Mouse (Mus musculus) ES-CJ7 (cell line): ENCODE measurements around the gene Cacnb3.

Source experiments
- DNase-seq: peaks from one replicate; pipeline ENCODE4 v3.0.0; 2011; ENCODE audit warnings: low read depth, low spot score

Gene Cacnb3

DNA sequence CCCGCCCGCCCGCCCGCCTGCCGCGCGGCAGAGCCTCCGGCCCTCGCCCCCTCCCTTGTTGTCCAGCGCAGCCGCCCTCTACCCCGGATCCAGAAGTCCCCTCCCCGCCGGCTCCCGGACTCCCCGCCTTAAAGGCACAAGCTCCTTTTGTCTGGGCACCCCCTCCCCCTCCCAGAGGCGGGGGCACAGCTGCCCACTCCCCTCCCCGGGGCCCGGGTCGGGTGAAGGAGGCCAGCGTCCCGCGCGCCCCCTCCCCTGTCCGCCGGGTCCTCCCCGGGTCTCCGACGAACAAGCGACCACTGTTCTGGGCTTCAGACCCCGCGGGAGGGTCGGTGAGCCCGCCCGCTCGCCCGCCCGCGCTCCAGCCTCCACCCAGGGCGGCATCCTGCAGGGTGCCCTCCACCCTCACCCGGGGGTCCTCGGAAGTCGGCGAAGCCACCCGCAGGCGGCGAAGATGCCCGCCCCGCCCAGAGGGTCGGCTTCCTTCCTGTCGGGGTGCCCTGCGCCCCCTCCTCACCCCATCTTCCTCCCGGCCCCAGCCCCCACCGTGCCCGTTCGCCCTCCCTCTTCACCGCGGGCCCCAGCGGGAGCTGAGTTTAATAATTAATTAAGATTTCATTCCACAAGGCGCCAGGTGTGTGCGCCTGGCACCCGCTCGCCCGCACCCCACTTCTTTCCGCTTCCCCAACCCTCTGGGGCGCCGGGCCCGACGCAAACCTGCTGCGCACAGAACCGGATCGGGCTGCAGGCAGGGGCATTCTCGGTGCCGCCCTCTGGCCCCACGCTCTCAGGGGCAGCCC, 21.1 kb upstream of the Cacnb3 start, which contains the start of gene Adcy6:
TSS of gene Adcy6 (minus strand) at position 746 of the 800 bp plus-strand sequence.
- DNase-seq, result no peak

DNA sequence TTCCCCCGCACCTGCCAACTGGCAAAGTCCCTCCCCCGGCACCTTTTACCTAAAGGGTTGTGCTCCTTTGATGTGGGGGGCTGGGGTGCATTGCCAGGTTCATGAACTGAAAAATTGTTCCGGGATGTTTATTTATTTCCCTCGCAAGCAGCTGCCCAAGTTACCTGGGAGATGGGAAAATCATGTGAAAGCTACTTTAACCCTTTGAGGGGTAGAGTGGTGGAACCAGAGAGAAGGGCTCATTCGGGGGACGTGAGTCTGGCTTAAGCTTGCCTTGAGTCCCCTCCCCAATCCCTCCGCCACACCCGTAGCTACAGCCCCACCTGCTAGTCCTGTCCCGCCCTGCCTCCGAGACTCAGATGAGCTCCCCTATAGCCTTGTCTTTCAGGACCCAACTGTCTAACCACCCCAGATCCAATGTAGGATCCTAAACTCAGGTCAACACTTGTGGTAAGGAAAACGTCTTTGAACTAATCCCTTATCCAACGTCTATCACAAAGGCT, 20.5 kb upstream of the Cacnb3 start:
- peak; percentile 64 for DNase-seq

DNA sequence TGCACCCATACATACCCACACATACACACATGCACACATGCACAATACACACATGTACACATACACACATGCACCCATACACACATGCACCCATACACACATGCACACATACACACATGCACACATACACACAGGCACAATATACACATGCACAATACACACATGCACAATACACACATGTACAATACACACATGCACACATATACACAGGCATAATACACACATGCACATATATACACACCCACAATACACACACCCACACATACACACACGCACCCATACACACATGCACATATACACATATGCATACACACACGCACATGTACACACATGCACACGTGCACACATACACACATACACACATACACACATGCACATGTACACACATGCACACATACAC, 18.4 kb upstream of the Cacnb3 start:
- no peak for DNase-seq

DNA sequence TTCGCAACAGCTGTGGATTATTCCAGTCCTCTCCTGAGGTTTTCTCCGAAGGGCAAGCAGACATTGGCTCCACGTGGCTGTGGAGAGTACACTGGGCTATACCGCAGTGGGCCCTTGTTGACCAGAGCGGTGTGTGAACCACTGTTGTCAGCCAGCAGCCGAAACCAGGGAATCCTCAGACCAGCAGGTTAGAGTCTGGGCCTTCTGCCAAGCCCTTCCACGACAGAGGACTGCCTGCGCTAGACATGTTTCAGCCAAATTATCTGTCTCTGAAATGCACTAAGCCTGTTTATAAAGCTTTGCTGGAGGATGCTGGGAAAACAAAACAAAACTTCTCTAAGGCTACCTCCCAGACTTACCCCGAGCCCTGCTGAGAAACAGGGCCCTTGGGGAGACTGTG, 16.1 kb upstream of the Cacnb3 start:
- no peak for DNase-seq

DNA sequence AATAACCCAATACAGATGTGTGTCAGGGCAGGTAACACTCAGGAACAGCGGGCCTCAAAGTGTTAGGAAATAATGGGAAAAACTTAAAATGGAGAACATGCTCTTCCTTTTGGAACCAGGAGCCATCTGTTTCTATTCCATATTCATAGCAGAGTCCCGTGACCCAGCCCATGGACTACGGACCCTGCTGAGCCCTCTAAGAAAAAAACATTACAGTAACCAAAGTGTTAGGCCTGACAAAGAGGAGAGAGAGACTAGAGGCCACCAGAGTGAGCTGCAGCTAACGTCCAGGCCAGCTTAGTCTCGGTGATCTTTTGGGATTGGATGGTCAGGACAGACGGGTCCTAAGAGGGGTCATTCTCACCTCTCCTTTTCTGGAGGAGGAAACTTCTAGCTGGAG, 15.7 kb upstream of the Cacnb3 start:
- no peak for DNase-seq

DNA sequence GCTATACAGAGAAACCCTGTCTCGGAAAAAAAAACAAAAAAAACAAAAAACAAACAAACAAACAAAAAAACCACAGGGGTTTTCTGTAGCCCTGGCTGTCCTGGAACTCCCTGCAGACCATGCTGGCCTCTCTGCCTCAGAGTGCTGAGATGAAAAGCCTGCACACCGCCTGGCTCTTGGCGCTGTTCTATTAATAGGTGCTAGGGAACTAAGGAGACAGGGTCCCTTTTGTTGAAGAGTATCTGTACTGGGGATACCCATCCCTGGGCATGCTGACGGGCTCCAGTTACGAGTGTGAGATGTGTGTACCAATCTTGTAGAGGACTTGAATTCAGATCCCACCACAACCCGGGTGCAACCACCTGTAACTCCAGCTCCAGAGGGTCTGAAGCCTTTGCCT, 14.9 kb upstream of the Cacnb3 start:
- DNase-seq, result no peak

DNA sequence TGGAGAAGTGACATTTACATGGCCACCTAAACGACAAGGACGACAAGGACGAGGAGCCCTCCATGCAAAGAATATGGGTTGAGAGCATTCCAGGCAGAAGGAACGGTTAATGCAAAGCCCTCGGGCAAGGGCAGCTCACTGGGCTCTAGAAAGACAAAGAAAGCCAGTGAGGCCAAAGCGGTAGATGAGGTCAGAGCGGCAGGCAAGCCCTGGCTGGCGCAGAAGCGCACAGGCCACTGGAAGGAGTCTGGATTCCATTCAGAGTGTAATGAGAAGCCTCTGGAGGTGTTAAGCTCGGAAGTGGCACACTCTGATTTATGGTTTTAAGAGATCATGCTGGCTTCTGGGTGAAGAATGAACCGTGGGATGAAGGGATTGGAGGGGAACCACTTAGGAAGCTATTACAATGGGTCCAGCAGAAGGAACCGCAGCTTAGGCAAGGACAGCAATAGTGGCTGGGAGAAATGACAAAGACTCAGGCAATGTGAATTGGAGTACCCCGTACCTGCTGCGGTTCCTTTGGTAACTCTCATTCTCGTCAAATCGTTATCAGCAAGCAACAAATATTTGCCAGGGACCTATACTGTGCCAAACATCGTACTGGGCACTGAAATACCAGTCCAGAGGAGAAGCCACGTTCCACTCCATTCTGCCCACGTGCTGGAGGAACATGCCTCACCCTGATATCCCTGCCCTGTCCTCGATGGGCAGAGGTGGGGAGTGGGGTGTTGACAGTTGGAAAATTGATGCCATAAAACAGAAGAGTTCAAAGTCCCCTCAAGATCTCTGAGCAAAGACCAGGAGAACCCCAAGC, 14.1 kb upstream of the Cacnb3 start:
- DNase-seq, result no peak

DNA sequence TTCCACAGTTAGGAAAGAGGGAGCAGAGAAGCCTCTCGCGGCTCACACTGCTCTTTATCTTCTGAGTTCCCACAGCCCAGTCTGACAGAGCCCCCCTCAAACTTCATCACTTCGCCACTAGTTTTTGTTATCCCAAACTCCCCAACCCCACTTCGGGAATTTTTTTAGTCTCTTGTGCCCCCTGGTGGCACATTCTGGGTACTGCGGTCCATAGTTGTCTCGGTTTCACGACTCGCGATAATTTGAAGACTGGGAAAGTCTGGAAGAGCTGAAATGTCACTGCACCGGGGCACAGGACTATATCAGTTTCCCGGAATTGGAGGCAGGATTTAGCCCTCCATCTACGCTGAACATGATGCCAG, 13.5 kb upstream of the Cacnb3 start:
- peak; percentile 76 for DNase-seq

DNA sequence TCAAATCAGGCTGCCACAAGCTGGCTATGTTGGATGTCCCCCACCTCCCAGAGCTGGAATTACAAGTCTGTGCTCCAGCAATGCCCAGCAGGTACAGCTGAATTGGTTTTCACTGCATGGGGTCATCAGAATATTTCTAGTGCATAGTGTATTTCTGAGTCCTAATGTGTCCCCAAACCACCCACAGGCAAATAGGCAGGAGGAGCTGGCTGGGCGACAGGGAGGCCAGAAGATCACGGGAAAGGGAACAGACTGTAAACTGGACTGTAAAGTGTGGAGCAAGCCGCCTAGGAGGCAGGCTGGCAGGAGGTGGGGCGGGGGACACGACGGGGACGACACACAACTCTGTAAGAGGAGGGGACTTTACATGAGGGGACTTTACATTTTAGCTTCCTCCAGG, 8.4 kb upstream of the Cacnb3 start:
- DNase-seq, result no peak

DNA sequence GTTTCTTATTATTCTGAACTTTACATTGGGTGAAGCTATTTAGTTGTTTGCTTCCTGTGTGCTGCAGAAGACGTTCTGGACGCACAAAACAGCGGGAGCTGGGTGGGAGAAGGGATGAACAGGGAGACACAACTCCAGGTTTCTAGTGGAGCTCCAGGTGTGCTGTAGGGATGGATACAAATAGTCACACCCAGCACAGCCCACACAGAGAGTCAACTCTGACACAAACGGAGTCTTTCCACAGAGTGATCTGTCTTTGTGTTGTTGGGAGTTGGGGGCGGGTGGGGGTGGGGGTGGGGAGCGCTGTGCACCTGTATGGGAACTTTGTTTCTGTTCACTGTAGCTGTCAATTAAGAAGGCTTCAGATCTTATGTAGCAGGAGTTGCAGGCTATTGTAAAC, 7.9 kb upstream of the Cacnb3 start:
- DNase-seq, result no peak

DNA sequence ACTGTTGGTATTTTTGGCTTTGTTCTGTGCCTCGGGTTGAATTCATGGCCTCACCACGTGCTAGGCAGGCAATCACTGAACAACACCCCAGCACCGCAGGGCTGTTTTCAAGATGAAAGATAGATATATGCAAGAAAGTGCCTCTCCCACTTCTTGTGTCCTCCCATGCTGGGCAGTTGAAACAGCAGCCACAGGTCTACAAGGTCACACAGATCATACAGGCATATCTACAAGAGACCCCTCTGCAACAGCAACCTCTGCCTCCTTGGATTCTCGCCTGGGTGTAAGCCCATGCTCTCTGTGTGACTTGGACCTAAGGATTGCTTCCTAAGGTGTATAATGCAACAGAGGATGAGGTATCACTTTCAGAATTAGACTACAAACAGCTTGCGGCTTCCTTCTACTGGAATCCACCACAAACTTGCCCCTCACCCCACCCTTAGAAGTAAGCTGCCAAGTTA, 7.2 kb upstream of the Cacnb3 start:
- DNase-seq, result no peak

DNA sequence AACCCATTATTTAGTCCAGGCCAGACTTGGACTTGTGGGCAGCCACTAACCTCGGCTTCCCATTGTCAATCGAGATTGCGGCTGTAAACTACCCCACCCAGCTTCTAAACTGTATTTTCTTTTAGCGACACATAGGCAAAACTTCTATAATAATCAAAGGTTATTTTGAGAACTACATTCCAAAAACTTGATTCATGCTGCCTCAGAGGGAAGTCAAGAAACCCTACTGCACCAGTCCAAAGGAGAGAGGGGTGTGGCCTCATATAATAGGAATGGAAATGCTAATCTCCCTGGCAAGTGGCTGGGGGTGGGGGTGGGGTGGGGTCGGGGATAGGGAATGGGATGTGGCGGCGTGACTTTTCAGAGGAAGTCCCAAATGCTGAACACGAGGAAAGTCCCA, 4.6 kb upstream of the Cacnb3 start:
- peak; percentile 78 for DNase-seq

DNA sequence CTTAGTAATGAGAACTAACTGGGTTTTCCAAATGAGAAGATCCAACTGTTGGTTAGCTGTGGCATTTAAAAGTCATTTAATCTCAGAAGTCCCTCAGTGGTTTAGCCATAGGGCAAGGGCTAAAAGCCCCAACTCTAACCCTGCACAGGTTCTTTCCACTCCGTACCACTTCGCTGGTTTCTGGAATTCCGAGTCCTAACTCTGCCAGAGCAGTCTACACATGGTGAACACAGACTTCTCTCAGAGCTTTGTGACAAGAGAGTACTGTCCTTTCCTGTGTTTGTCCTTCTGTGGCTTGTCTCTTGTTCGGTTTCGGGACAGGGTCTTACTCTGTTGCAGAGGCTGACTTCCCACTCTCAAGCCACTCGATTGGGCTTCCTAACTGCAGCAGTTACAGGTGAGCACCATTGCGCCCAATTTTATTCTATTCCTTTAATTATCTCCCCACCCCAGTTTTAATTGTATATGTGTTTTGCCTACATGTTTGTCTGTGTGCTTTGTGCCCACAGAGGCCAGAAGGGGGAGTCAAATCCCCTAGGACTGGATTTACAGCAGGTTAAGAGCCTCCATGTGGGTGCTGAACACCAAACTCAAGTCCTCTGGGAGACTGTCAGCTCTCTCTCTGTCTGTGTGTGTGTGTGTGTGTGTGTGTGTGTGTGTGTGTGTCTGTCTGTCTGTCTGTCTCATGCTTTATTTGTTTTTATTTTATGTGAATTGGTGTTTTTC, 4.0 kb upstream of the Cacnb3 start:
- DNase-seq, result peak; percentile 75

DNA sequence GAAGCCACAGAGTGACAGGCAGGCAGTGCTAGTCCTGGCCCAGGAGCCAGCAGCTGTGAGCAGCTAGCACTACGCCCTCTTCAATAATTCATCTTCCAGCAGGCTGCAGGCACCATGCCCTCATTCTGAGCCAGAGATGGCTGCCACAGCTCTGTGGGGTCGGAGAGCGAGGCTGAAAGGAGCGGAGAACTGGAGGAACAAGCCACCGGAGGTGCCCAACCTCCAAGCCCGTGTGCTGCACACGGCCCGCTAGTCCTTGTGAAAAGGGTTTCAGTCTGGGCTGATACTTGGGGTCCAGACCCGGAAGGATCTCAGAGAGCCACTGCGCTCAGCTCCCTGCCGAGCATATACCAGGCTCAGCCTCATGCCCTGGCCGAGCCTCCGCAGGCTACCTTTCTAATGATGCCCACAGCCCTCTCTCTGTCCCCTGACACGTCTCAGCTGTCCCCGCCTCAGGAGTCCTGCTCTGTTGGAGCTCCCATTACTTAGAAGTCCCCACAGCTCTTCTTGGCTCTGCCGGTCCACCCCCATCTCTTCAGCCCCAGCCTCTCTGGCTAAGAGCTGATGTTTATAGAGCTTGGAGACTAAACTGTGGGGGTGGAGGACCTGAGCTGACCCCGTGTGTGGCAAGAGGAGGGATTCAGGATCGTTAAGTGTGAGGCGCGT, 1.9 kb upstream of the Cacnb3 start:
- DNase-seq, result peak; percentile 40

DNA sequence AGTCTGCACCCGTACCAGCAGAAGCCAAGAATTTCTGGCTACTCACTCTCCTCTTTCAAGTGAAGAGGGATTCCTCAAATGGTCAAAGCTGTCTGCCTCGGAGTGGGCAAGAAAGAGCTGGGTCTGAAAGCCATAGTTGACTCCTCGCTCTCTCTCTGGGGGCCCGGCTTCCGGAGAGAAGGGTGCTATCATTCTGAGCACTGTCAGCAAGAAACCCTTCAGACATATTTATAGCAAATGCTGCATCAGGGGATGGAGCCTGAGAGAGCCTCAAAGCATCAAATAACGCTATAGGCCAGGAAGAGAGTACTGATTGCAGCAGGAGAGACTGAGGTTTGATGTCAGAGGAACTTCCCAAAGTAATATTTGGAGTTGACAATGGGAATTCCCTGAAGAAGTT, 1.2 kb upstream of the Cacnb3 start:
- no peak for DNase-seq

DNA sequence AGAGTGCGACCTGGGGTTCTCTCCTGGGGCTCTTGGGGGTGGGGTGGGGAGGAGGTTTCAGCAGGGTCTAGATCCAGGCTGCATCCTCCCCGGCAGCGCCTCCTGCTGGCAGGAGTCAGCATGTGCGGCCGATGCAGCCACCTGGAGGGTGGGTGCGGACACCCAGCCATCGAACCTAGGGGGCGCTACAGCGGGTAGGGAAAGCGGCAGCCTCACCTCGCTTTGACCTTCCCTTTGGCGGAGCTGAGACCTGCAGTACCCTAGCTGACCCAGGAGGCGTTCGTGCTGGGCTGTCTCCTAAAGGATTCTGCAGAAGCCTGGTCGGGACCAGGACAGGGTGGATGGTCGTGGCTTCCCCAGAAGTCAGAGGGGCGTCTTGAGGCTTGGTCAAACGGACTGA, 853 bp downstream of the Cacnb3 start:
- peak; percentile 97 for DNase-seq

DNA sequence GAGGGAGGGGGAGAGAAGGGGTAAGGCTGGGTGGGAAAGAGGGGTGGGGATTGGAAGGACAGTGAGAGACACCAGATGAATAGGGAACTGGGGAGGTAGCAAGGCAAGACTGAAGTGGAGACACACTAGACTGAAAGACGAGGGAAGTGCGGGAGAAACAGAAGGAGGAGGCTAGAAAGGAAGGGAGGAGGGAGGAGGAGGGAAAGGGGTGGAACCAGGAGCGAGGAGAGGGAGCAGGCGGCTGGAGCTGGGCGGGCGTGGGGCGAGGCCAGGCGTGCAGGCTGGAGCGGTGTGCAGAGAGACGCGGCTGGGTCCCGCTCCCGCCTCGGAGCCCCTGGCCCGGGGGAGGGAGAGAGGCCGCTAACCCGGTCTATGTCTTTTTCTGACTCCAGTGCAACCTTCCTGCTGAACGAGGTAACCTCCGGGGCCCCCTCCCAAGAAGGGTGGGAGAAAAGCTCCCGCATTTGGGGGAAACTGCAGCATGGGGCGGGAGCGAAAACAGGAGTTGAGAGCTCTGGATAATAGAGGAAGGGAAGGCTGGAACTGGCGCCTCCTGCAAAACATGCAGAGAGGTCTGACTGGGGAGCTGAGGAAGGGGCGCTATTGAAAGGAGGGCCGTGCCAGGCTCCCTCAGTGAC, 1.6 kb downstream of the Cacnb3 start:
- peak; percentile 69 for DNase-seq

DNA sequence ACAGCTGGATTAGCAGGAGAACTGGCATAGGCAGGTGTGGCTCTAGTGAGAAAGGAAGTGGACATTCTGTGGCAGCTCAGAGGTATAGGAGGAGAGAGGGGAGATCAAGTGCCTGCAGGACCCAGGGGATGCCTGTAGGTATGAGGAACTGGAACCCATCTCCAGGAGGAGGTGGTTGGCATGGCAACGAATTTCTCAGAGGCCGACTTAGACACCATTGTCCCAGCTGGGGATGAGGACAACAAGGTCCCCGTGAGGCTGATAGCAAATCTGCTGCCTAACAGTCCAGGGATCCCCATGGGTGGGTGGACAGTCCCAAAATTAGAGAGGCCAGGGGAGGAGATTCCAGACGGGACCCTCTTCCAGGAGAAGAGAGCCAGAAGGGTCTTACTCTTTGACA, 2.3 kb downstream of the Cacnb3 start:
- no peak for DNase-seq

DNA sequence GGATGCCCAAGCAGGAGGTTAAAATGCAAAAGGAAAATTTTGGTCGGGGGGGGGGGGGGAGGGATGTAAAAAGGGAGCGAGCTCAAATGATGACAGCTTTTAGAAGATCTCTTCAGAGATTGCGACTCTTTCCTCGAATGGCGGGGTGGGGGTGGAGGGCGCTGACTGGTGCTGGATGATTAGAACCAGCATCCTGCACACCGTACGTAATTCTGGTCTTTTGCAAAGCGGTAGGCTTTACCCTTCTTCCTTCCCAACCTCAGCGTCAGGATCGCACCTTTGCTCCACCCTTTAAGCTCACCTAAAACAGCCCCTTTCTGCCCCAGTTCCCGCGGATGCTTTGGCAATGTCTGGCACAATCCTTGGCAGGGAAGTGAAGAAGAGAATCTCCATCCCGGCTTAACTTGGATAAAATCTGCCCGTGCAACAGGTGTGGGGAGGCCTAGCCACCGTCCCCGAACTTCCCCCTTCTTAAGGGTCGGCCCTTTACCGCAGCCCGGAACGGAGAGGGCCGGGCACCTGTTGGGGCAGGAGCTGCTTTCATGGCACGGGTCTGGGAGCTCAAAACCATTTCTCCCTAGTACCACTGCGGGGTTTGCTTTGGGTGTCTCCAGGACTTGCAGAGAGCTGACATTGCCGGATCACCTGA, 3.3 kb downstream of the Cacnb3 start:
- DNase-seq, result no peak

DNA sequence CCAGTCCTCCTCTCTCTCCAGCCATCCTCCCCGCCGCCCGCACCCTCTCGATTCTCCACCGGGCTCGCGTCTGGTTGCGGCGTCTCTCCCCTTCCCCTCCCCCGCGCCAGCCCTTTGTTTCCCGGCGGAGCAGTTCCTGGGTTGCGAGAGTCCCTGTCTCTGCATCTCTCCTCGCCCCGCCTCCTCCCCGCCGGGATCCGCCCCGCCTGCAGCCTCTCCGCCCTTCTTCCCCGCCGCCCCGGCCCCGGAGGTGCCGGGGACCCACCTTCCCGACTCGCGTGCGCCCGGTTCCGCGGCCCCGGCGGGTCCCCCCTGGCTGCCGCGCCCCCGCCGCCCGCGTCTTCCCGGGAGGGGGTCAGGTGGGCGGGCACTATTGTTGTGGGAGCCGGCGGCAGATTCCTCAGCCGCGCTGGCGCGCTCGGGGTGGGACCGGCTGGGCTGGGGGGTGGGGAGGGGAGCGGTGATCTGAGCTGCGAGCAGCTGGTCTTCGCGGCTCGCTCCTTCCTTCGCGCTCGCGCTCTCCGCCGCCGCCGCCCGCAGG, 4.0 kb downstream of the Cacnb3 start:
- peak; percentile 82 for DNase-seq
